Mouse (Mus musculus): ENCODE results near the gene Cdc37.

- no peak for TF ChIP-seq CTCF (IDR thresholded peaks at IDR 0.05; ENCODE audit: low read depth)
- TF ChIP-seq EP300 (optimal IDR thresholded peaks at IDR 0.05) = no peak
Observed at GRCm38 (mm10) chr9:21164072-21164471, 14.3 kb upstream of the Cdc37 start.

All from stomach, postnatal 0 days (tissue).